Mouse (Mus musculus): Measurements from ENCODE around the gene Fam173b. TPM values are rescaled to one million over a fixed set of nuclear protein-coding genes. Genes with fewer than 3 reads are reported as not detected.

Fam173b gene
- polyA plus RNA-seq, 1 experiment: 4.0 TPM

GRCm38 (mm10) chr15:31565184-31565583 lies 36.5 kb upstream of the Fam173b start, which contains the start of gene Cmbl:
TSS of gene Cmbl (plus strand) at chr15:31565389.
- Histone ChIP-seq H3K36me3 (ENCODE audit: control insufficient read depth, insufficient read depth, low read length) (no peaks in the 10 kb centered on the region), H3K4me1 (ENCODE audit: control insufficient read depth, insufficient read depth, insufficient read length, low read length) (peaks cover 19% of the 10 kb centered on the region), H3K27ac (ENCODE audit: insufficient read depth, low read depth, low read length) (peak within 1 kb of the TSS; percentile 65), H3K27me3 (ENCODE audit: control insufficient read depth, insufficient read depth, low read length) (no peaks in the 10 kb centered on the region), H3K4me3 (ENCODE audit: low read depth, low read length) (no peak within 1 kb of the TSS)
- WGBS: 48% methylated on average over 5 of the region's 5 CpGs
- TF ChIP-seq POLR2A (IDR thresholded peaks at IDR 0.05; ENCODE audit: low read depth, low read length): no peak
- no peak for TF ChIP-seq CTCF (IDR thresholded peaks at IDR 0.05; ENCODE audit: extremely low read depth, insufficient read length, insufficient replicate concordance, low read depth, low read length)

GRCm38 (mm10) chr15:31565786-31566185 lies 35.9 kb upstream of the Fam173b start:
- TF ChIP-seq CTCF (IDR thresholded peaks at IDR 0.05; ENCODE audit: extremely low read depth, insufficient read length, insufficient replicate concordance, low read depth, low read length) (no peak), POLR2A (IDR thresholded peaks at IDR 0.05; ENCODE audit: low read depth, low read length) (no peak)
- Histone ChIP-seq H3K4me3 (ENCODE audit: low read depth, low read length) (no peak overlapping the region), H3K4me1 (ENCODE audit: control insufficient read depth, insufficient read depth, insufficient read length, low read length) (peaks cover 25% of the 10 kb centered on the region), H3K27me3 (ENCODE audit: control insufficient read depth, insufficient read depth, low read length) (no peaks in the 10 kb centered on the region), H3K27ac (ENCODE audit: insufficient read depth, low read depth, low read length) (no peak overlapping the region), H3K36me3 (ENCODE audit: control insufficient read depth, insufficient read depth, low read length) (no peaks in the 10 kb centered on the region)
- WGBS: 86% methylated on average over 1 of the region's 1 CpGs

GRCm38 (mm10) chr15:31567431-31567830 lies 34.2 kb upstream of the Fam173b start:
- WGBS: 49% methylated on average over 6 of the region's 7 CpGs

DNA sequence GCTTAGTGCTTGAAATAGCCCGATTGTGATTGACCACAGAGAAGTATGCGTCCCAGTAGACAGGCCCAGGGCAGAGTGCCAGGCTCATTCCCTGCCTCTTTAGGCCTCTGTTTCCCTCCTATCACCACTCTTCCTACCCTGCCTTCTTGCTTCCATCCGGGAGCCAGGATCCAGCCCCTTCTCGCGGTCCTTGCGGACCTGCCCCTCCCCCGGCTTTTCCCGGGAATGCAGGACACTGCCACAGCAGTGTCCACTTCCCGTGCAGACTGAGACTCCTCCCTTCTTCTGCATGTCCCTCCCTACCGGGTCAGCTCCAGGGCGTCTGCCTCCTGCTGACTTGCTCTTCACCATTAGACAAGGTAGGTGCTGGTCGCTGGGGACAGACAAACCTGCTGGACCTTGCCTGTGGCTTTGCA lies 33.1 kb upstream of the Fam173b start:
- TF ChIP-seq POLR2A (IDR thresholded peaks at IDR 0.05; ENCODE audit: low read depth, low read length) (peak; percentile 81), CTCF (IDR thresholded peaks at IDR 0.05; ENCODE audit: extremely low read depth, insufficient read length, insufficient replicate concordance, low read depth, low read length) (no peak)
- Histone ChIP-seq H3K27ac (ENCODE audit: insufficient read depth, low read depth, low read length) (peak overlapping the region; percentile 98), H3K27me3 (ENCODE audit: control insufficient read depth, insufficient read depth, low read length) (no peaks in the 10 kb centered on the region), H3K36me3 (ENCODE audit: control insufficient read depth, insufficient read depth, low read length) (peaks cover 3% of the 10 kb centered on the region), H3K4me1 (ENCODE audit: control insufficient read depth, insufficient read depth, insufficient read length, low read length) (peaks cover 35% of the 10 kb centered on the region), H3K4me3 (ENCODE audit: low read depth, low read length) (peak overlapping the region; percentile 63)
- WGBS: 14% methylated on average over 12 of the region's 12 CpGs

More at GRCm38 (mm10) chr15:31567431-31567830, 34.2 kb upstream of the Fam173b start:
- no peaks in the 10 kb centered on the region for H3K27me3 ChIP-seq (ENCODE audit: control insufficient read depth, insufficient read depth, low read length)
- peaks cover 3% of the 10 kb centered on the region for H3K36me3 ChIP-seq (ENCODE audit: control insufficient read depth, insufficient read depth, low read length)
- no peak overlapping the region for H3K4me3 ChIP-seq (ENCODE audit: low read depth, low read length)
- H3K4me1 ChIP-seq (ENCODE audit: control insufficient read depth, insufficient read depth, insufficient read length, low read length): peaks cover 36% of the 10 kb centered on the region
- TF ChIP-seq CTCF (IDR thresholded peaks at IDR 0.05; ENCODE audit: extremely low read depth, insufficient read length, insufficient replicate concordance, low read depth, low read length) (no peak), POLR2A (IDR thresholded peaks at IDR 0.05; ENCODE audit: low read depth, low read length) (no peak)
- 0 out of 2 replicates have a peak overlapping the region, but pooled peaks have one; percentile 45 for H3K27ac ChIP-seq (ENCODE audit: insufficient read depth, low read depth, low read length)

GRCm38 (mm10) chr15:31569325-31570022 lies 32.2 kb upstream of the Fam173b start:
- no peak for TF ChIP-seq CTCF (IDR thresholded peaks at IDR 0.05; ENCODE audit: extremely low read depth, insufficient read length, insufficient replicate concordance, low read depth, low read length)
- TF ChIP-seq POLR2A (IDR thresholded peaks at IDR 0.05; ENCODE audit: low read depth, low read length): no peak
- H3K27ac ChIP-seq (ENCODE audit: insufficient read depth, low read depth, low read length): peak overlapping the region; percentile 98
- H3K27me3 ChIP-seq (ENCODE audit: control insufficient read depth, insufficient read depth, low read length): no peaks in the 10 kb centered on the region
- peak overlapping the region; percentile 50 for H3K4me3 ChIP-seq (ENCODE audit: low read depth, low read length)
- peaks cover 3% of the 10 kb centered on the region for H3K36me3 ChIP-seq (ENCODE audit: control insufficient read depth, insufficient read depth, low read length)
- 18% methylated on average over 9 of the region's 9 CpGs for WGBS
- H3K4me1 ChIP-seq (ENCODE audit: control insufficient read depth, insufficient read depth, insufficient read length, low read length): peaks cover 32% of the 10 kb centered on the region

GRCm38 (mm10) chr15:31570959-31571358 lies 30.7 kb upstream of the Fam173b start:
- TF ChIP-seq POLR2A (IDR thresholded peaks at IDR 0.05; ENCODE audit: low read depth, low read length) (no peak), CTCF (IDR thresholded peaks at IDR 0.05; ENCODE audit: extremely low read depth, insufficient read length, insufficient replicate concordance, low read depth, low read length) (no peak)
- H3K27ac ChIP-seq (ENCODE audit: insufficient read depth, low read depth, low read length): peak overlapping the region; percentile 91
- no peak overlapping the region for H3K4me3 ChIP-seq (ENCODE audit: low read depth, low read length)
- H3K27me3 ChIP-seq (ENCODE audit: control insufficient read depth, insufficient read depth, low read length): no peaks in the 10 kb centered on the region
- peaks cover 23% of the 10 kb centered on the region for H3K4me1 ChIP-seq (ENCODE audit: control insufficient read depth, insufficient read depth, insufficient read length, low read length)
- 92% methylated on average over 8 of the region's 8 CpGs for WGBS
- H3K36me3 ChIP-seq (ENCODE audit: control insufficient read depth, insufficient read depth, low read length): peaks cover 3% of the 10 kb centered on the region

- no peak for TF ChIP-seq POLR2A (IDR thresholded peaks at IDR 0.05; ENCODE audit: low read depth, low read length)
- no peak for TF ChIP-seq CTCF (IDR thresholded peaks at IDR 0.05; ENCODE audit: extremely low read depth, insufficient read length, insufficient replicate concordance, low read depth, low read length)
- H3K4me1 ChIP-seq (ENCODE audit: control insufficient read depth, insufficient read depth, insufficient read length, low read length): peaks cover 25% of the 10 kb centered on the region
- H3K36me3 ChIP-seq (ENCODE audit: control insufficient read depth, insufficient read depth, low read length): peaks cover 3% of the 10 kb centered on the region
- WGBS: 90% methylated on average over 16 of the region's 16 CpGs
- no peaks in the 10 kb centered on the region for H3K27me3 ChIP-seq (ENCODE audit: control insufficient read depth, insufficient read depth, low read length)
- no peak overlapping the region for H3K4me3 ChIP-seq (ENCODE audit: low read depth, low read length)
- no peak overlapping the region for H3K27ac ChIP-seq (ENCODE audit: insufficient read depth, low read depth, low read length)
Measured at GRCm38 (mm10) chr15:31571906-31572722, 29.5 kb upstream of the Fam173b start.

Data from small intestine, adult 2 months (tissue).